Mouse (Mus musculus): ENCODE measurements around the gene Ahcyl2.

DNA sequence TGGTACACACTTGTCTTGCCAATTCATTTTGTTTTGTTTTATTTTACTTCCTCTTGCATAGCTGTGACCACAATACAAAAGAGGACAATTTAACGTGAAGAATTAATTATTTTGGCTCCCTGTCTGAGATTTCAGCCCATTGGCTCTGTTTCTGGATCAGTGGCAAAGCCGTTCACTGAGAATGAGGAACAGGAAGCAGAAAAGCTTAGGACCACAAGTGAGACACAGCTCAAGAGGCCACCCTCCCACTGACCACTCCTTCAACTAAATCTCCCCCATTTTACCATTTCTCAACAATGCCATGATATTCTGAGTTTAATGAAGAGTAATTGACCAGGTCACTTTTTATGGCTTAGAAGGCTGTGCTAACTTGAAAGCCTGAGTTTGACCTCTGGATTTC is 57.5 kb downstream of the Ahcyl2 start:
- TF ChIP-seq CTCF (IDR thresholded peaks at IDR 0.05; ENCODE audit: low read depth) (no peak), EP300 (optimal IDR thresholded peaks at IDR 0.05) (no peak)

Measured in stomach, postnatal 0 days (tissue).